Mouse (Mus musculus) C2C12 (cell line): ENCODE data around the gene Gnai2.

Source experiments
- CEBPB ChIP-seq: IDR thresholded peaks from one replicate; pipeline ENCODE4 v1.6.1; 2011; ENCODE audit warnings: low read depth, mild to moderate bottlenecking, control low read depth, moderate library complexity
- CTCF ChIP-seq: IDR thresholded peaks from one replicate; pipeline ENCODE4 v1.5.1; 2011; ENCODE audit not compliant: control insufficient read depth, insufficient read depth, insufficient read length
- MYOD1 ChIP-seq: IDR thresholded peaks from one replicate; pipeline ENCODE4 v1.6.1; 2011; ENCODE audit warnings: low read depth; ENCODE audit not compliant: control insufficient read depth, insufficient read length
- MYOG ChIP-seq: IDR thresholded peaks from one replicate; pipeline ENCODE4 v1.6.1; 2011; ENCODE audit not compliant: control insufficient read depth, insufficient read length; ENCODE audit errors: extremely low read depth
- USF1 ChIP-seq: IDR thresholded peaks from one replicate; pipeline ENCODE4 v1.6.1; 2011; ENCODE audit warnings: low read depth, mild to moderate bottlenecking, control low read depth, moderate library complexity

- TF ChIP-seq CTCF (no peak), MYOD1 (no peak), CEBPB (no peak), MYOG (no peak), USF1 (no peak)
Measured at GRCm38 (mm10) chr9:107611456-107612190, 23.5 kb downstream of the Gnai2 start.
